Mouse (Mus musculus) embryonic facial prominence, embryonic 14.5 days (tissue): ENCODE results near the gene Tmem256. TPM values are rescaled to one million over a fixed set of nuclear protein-coding genes. Genes with fewer than 3 reads are reported as not detected.

Experiments used
- ATAC-seq: fragments of 200-750 bp; cut with Nextera tagmentation; 2 replicates; pipeline ENCODE4 v1.8.0; 2017; ENCODE audit warnings: low read depth, moderate number of reproducible peaks, moderate TSS enrichment
- DNase-seq: peaks from one replicate; pipeline ENCODE4 v3.0.0-alpha.2; 2015; ENCODE audit warnings: low spot score
- H3K27ac ChIP-seq: fragments of 300-500 bp; sonication (generic); replicated peaks from 2 replicates; pipeline ENCODE4 v1.5.1; 2014; ENCODE audit warnings: low read depth, mild to moderate bottlenecking, low read length, moderate library complexity
- H3K27me3 ChIP-seq: fragments of 300-500 bp; sonication (generic); replicated peaks from 2 replicates; pipeline ENCODE4 v1.6.1; 2014; ENCODE audit warnings: low read length; ENCODE audit not compliant: control insufficient read depth, insufficient read depth
- H3K36me3 ChIP-seq: fragments of 300-500 bp; sonication (generic); 2 replicates; pipeline ENCODE4 v1.6.1; 2014; ENCODE audit warnings: low read length, mixed read lengths; ENCODE audit not compliant: control insufficient read depth, insufficient read depth
- H3K4me1 ChIP-seq: fragments of 300-500 bp; sonication (generic); 2 replicates; pipeline ENCODE4 v1.6.1; 2014; ENCODE audit warnings: antibody characterized with exemption, low read length; ENCODE audit not compliant: control insufficient read depth, insufficient read depth
- H3K4me2 ChIP-seq: fragments of 300-500 bp; sonication (generic); 2 replicates; pipeline ENCODE4 v1.6.1; 2014; ENCODE audit warnings: low read depth, mild to moderate bottlenecking, low read length, moderate library complexity, mixed read lengths
- H3K4me3 ChIP-seq: fragments of 300-500 bp; sonication (generic); 2 replicates; pipeline ENCODE4 v1.5.1; 2014; ENCODE audit warnings: low read depth, mild to moderate bottlenecking, low read length
- H3K9ac ChIP-seq: fragments of 300-500 bp; sonication (generic); 2 replicates; pipeline ENCODE4 v1.6.1; 2014; ENCODE audit warnings: low read depth, mild to moderate bottlenecking, low read length, moderate library complexity, mixed read lengths
- H3K9me3 ChIP-seq: fragments of 300-500 bp; sonication (generic); 2 replicates; pipeline ENCODE4 v1.6.1; 2016; ENCODE audit warnings: low read length; ENCODE audit not compliant: control insufficient read depth
- WGBS: fragments of 180-500 bp; shearing (Covaris S2); extraction: QIAGEN DNeasy Blood & Tissue Kit; methylation state at CpG from one replicate; pipeline ENCODE4 v1.1.7; 2014; 5-methylcytosine and 5-hydroxymethylcytosine counted together
- polyA plus RNA-seq: library from polyadenylated mRNA; unstranded; fragments of >200 nt; fragmentation: Nextera tagmentation; extraction: Ambion mirVana; gene quantifications from 2 replicates; pipeline ENCODE4 v1.2.1, GENCODE M21; 2014

Gene Tmem256
- polyA plus RNA-seq = 379 and 388 TPM in 2 replicates

DNA sequence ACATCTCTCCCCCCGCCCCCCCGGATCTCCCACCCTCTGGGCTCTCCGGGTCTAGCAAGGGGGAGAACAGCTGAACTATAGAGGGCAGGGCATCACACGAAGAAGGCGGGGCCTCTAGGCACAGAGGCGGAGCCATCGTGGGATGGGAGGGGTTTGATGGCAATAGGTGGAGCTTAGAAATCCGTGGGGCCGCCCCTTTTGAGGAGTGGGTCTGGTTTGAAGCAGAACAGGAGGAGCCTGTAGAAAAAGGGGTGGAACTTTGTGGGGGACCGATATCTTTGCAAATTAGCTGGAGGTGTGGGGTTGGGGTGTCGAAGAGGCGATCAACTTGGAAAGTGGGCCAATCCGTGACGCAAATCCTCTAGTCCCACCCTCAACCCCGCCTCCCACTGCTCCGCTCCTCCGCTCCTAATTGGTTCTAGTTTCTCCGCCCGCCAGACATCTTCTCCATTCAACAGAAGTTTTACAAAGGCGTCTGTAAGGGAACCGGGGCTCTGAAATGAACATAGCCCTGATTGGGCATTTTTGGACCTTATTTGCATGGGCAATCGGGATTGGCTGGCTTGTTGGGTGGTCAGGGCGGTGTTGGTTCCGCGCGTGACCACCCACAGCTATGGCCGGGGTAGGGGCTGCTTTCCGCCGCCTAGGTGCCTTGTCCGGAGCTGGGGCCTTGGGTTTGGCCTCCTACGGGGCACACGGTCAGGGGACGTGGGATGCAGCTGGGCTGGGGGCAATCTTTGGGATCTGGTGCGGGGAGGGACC is at the start of gene Tmem256:
TSS of gene Tmem256 (plus strand) at position 563 of the 762 bp plus-strand sequence.
- Histone ChIP-seq H3K9me3 (no peaks in the 10 kb centered on the region), H3K9ac (peak within 1 kb of the TSS; percentile 81), H3K36me3 (peaks cover 9% of the 10 kb centered on the region), H3K27ac (peak within 1 kb of the TSS; percentile 92), H3K27me3 (no peaks in the 10 kb centered on the region), H3K4me1 (peaks cover 28% of the 10 kb centered on the region), H3K4me2 (peak within 1 kb of the TSS; percentile 95), H3K4me3 (peak within 1 kb of the TSS; percentile 73)
- WGBS = under 1% methylated on average over 28 of the region's 34 CpGs
- DNase-seq (peak; percentile 99), ATAC-seq (peak; percentile 92)

DNA sequence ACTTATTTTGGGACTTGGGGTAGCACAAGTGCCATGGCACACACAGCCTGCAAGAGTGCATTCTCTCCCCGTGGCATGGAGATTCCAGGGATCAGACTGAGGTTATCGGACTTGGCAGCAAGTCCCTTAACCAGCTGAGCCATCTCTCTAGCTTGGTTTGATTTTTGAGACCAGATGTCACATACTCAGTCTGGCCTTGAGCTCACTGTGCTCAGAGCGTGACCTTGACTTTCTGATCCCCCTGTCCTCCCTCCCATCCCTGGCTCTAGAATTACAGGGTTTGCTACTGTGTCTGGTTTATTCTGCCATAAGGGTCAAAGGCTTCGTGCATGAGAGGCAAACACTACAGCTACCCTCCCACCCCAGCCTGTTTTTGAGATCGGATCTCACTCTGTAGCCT is 48.9 kb upstream of the Tmem256 start:
- ATAC-seq = no peak
- Histone ChIP-seq H3K4me3 (no peak overlapping the region), H3K4me1 (no peaks in the 10 kb centered on the region), H3K9ac (no peak overlapping the region), H3K27me3 (no peaks in the 10 kb centered on the region), H3K27ac (no peak overlapping the region), H3K9me3 (no peaks in the 10 kb centered on the region), H3K4me2 (no peak overlapping the region), H3K36me3 (no peaks in the 10 kb centered on the region)
- no peak for DNase-seq
- WGBS = 55% methylated on average over 5 of the region's 5 CpGs

DNA sequence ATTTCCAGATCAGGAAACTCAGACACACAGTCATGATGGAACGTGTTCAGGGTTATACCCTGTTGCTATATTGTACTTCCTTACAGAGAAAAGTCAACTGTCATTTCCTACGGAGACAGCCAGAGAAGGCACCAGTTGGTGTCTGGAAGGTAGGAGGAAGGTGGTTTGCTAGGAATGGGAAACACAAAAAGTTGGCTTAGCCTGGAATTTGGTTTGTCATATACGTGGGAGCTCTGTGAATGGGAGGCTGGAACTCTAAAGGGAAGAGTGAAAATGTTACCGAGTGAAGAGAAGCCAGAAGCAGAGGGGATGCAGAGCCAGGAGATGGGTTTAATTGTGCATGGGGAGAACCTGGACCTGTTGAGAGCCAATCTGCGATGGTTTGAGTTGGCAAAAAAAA is 46.9 kb upstream of the Tmem256 start:
- ATAC-seq (no peak), DNase-seq (no peak)
- Histone ChIP-seq H3K36me3 (no peaks in the 10 kb centered on the region), H3K4me3 (no peak overlapping the region), H3K4me2 (no peak overlapping the region), H3K9ac (no peak overlapping the region), H3K4me1 (peaks cover 5% of the 10 kb centered on the region; the same call in 1 of the 2 replicates), H3K9me3 (no peaks in the 10 kb centered on the region), H3K27me3 (no peaks in the 10 kb centered on the region), H3K27ac (no peak overlapping the region)
- WGBS = 63% methylated on average over 5 of the region's 5 CpGs

DNA sequence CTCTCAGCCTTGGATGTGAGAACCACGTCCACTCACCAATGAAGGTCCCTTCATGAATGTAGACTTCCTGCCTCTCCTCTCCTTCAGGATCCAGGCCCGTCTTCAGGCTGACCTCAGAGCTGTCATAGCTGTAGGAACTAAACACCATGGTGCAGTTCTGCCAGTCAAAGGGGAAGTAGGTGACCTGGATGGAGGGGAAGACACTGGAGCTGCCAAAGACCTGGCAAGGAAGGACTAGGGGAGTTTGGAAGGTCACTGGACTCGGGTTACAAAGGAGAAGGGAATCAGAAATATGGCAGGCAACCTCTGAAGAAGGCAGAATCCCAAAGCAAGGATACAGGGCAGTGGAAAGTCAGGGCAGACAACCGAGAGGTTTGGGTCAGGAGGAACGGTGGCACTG is 44.9 kb upstream of the Tmem256 start:
- Histone ChIP-seq H3K4me2 (no peak overlapping the region), H3K36me3 (no peaks in the 10 kb centered on the region), H3K9me3 (no peaks in the 10 kb centered on the region), H3K4me1 (peaks cover 5% of the 10 kb centered on the region; the same call in 1 of the 2 replicates), H3K27ac (no peak overlapping the region), H3K4me3 (no peak overlapping the region), H3K9ac (no peak overlapping the region), H3K27me3 (peaks cover 12% of the 10 kb centered on the region; the same call in 1 of the 2 replicates)
- WGBS = 53% methylated on average over 5 of the region's 5 CpGs
- DNase-seq = no peak
- ATAC-seq = no peak

DNA sequence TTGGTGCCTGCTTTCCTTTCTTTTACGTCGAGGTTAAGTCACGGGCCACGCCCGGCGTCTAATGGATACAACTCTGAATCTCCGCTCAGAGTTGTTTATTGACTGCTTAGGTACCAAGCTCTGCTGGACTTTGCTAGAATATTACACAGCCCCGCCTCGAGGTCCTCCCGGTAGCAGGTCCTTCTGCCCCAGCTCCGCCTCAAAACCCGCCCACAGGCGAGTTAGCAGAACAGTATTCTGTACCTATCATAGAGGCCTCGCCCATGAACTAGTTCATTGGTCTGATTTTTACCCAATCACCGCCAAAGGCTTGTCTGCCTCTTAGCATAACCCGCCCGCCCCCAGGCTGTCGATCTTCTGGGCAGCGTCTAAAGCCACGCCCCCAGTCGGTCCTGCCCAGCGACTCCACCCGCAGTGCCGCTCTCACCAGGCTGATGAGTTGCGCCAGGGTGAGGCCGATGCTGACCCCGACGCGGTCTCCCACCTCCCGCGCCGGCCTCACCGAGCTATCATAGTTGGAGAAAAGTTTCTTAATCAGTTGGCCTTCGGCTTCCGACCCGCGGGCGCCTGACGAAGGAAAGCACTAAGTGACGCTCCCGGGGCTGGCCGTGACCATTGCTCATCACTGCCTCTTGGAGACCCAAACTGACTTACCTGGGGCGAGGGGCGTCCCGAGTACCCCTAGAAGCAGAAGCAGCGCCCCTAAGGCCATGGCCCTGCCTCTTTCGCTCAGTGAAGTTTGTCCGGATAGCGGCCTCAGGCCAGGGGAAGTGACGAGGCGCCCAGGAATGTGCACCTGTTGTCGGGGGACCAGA is 42.9 kb upstream of the Tmem256 start, which contains the start of gene Chrnb1:
TSS of gene Chrnb1 (minus strand) at position 776 of the 815 bp plus-strand sequence.
- ATAC-seq = peak; percentile 98
- Histone ChIP-seq H3K9ac (peak within 1 kb of the TSS; percentile 61), H3K9me3 (no peaks in the 10 kb centered on the region), H3K4me1 (peaks cover 14% of the 10 kb centered on the region), H3K4me3 (peak within 1 kb of the TSS; percentile 51), H3K27me3 (peaks cover 12% of the 10 kb centered on the region; the same call in 1 of the 2 replicates), H3K4me2 (peak within 1 kb of the TSS; percentile 95), H3K27ac (peak within 1 kb of the TSS; percentile 70), H3K36me3 (no peaks in the 10 kb centered on the region)
- 3% methylated on average over 45 of the region's 52 CpGs for WGBS
- peak; percentile 99 for DNase-seq

DNA sequence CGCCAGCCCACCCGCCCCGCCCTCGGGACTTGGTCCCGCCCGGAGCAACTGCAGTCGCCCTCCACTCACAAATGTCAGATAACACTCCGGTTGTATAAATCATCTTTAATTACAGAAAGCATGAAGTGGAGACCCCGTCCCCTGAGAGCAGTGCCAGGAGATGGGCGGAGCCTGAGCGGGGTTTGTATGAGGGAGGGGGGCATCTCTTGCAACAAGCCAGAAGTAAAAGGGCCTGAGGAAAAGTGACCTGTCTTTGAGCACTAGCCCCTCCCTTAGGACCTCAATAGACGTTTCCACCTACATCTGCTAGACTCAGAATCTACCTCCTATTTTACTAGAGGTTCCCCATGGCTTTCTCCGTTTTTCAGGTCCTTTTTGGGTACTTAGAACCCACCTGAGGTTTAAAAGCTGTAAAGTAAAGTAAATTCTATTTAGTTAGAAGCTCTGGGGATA is 42.3 kb upstream of the Tmem256 start:
- no peak overlapping the region for H3K27ac ChIP-seq
- H3K4me3 ChIP-seq = peak overlapping the region; percentile 51
- H3K4me2 ChIP-seq = peak overlapping the region; percentile 95
- WGBS = 3% methylated on average over 13 of the region's 13 CpGs
- ATAC-seq (no peak), DNase-seq (peak; percentile 63)
- H3K27me3 ChIP-seq = peaks cover 12% of the 10 kb centered on the region; the same call in 1 of the 2 replicates
- H3K4me1 ChIP-seq = peaks cover 14% of the 10 kb centered on the region
- peak overlapping the region; percentile 61 for H3K9ac ChIP-seq
- H3K36me3 ChIP-seq = no peaks in the 10 kb centered on the region
- H3K9me3 ChIP-seq = no peaks in the 10 kb centered on the region

DNA sequence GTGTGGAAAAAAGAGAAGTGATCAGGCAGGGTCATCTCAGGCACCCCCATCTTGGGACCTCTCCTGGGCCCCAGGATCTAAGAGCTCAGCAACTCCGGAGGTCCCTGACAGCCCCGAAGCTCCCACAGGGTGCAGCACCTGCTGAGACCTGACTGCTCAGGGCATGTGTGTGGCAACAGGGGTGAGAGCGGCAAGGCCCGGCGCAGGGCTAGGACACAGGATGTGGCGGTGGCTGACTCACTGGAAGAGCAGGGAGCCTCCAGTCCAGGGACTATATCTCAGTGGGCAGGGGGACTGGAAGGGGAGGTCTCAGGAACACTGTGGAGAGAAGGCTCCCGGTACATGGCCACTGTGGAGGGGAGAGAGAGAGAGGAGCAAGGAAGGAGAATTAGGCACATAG is 40.4 kb upstream of the Tmem256 start:
- Histone ChIP-seq H3K4me3 (no peak overlapping the region), H3K9ac (no peak overlapping the region), H3K4me1 (peaks cover 28% of the 10 kb centered on the region), H3K27ac (no peak overlapping the region), H3K9me3 (no peaks in the 10 kb centered on the region), H3K27me3 (peaks cover 20% of the 10 kb centered on the region), H3K4me2 (no peak overlapping the region), H3K36me3 (no peaks in the 10 kb centered on the region)
- DNase-seq = no peak
- WGBS = 77% methylated on average over 7 of the region's 7 CpGs
- no peak for ATAC-seq

DNA sequence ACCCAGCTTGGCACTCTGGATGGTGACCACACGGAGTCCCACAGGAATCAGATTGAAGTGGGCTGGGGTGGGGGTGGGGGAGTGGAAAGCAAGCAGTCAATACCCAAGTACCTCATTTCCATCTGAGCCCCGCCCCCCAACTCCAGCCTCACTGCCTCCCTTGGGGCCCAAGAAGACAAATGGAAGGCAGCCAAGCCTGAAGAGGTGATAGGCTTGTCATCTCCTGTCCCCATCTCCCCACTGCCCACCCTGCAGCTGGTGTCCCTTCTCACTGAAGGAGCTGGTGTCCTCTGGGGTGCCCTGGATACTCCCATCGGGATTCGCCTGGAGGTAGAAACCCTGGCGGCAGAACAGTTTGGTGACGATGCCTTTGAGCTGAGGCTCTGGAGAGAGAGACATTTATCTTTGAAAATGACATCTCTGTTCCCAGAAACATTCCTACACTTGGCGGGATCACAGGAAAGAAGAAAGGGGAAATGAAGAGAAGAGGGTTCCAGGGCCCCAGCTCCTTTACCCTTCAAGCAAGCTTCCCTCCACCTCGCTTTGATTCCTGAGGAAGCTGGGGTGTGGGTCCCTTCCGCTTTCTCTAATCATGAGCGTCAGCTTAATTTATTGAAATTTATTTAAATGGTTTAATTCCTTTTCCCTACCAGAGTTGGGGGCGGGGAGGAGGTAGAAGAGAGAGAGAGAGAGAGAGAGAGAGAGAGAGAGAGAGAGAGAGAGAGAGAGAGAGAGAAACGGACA is 38.7 kb upstream of the Tmem256 start:
- H3K27ac ChIP-seq = peak overlapping the region; percentile 80
- WGBS = 17% methylated on average over 12 of the region's 12 CpGs
- H3K36me3 ChIP-seq = no peaks in the 10 kb centered on the region
- peaks cover 33% of the 10 kb centered on the region for H3K27me3 ChIP-seq
- H3K9ac ChIP-seq = no peak overlapping the region; the same call in 1 of the 2 replicates
- peak overlapping the region; percentile 97 for H3K4me2 ChIP-seq
- ATAC-seq (no peak), DNase-seq (no peak)
- peak overlapping the region; percentile 58 for H3K4me3 ChIP-seq
- H3K4me1 ChIP-seq = peaks cover 42% of the 10 kb centered on the region
- no peaks in the 10 kb centered on the region for H3K9me3 ChIP-seq
